Mouse (Mus musculus) MEL (cell line): ENCODE measurements around the gene Cmtr2.

Experiments
- CTCF ChIP-seq, 3 experiments: IDR thresholded peaks in 2 of 3; conservative IDR thresholded peaks in 1 of 3; 2 replicates each; pipeline ENCODE4 v1.5.1; 2011 to 2012; ENCODE audit warnings: low read length in 3 of 3, low read depth in 2 of 3, mild to moderate bottlenecking in 2 of 3, improper control_type of control experiment in 1 of 3, inconsistent platforms in 1 of 3, mixed read lengths in 1 of 3, moderate library complexity in 1 of 3; ENCODE audit not compliant: control insufficient read depth in 1 of 3, insufficient read depth in 1 of 3, poor library complexity in 1 of 3, severe bottlenecking in 1 of 3
- E2F4 ChIP-seq: IDR thresholded peaks from 2 replicates; pipeline ENCODE4 v1.6.1; 2011; ENCODE audit warnings: low read depth, low read length, improper control_type of control experiment, borderline replicate concordance
- EP300 ChIP-seq, 2 experiments: IDR thresholded peaks; 2 replicates each; pipeline ENCODE4 v1.6.1; 2011; ENCODE audit warnings: improper control_type of control experiment in 2 of 2, low read length in 2 of 2, low read depth in 1 of 2, mild to moderate bottlenecking in 1 of 2
- MAZ ChIP-seq: IDR thresholded peaks from 2 replicates; pipeline ENCODE4 v1.6.1; 2012; ENCODE audit warnings: low read depth, mild to moderate bottlenecking, inconsistent platforms, low read length, improper control_type of control experiment
- NELFE ChIP-seq: IDR thresholded peaks from 2 replicates; pipeline ENCODE4 v1.6.1; 2011; ENCODE audit warnings: low read depth, low read length, improper control_type of control experiment
- NRF1 ChIP-seq: IDR thresholded peaks from 2 replicates; pipeline ENCODE4 v1.6.1; 2014; ENCODE audit warnings: low read depth, mild to moderate bottlenecking, inconsistent platforms, low read length, improper control_type of control experiment, moderate library complexity; ENCODE audit not compliant: poor library complexity, insufficient read depth, severe bottlenecking
- POLR2A ChIP-seq, 2 experiments: IDR thresholded peaks; 2 replicates each; pipeline ENCODE4 v1.6.1; 2011 to 2012; ENCODE audit warnings: low read length in 2 of 2, mild to moderate bottlenecking in 2 of 2, control low read depth in 1 of 2, improper control_type of control experiment in 1 of 2, low read depth in 1 of 2, moderate library complexity in 1 of 2; ENCODE audit not compliant: control insufficient read depth in 1 of 2, insufficient read depth in 1 of 2, poor library complexity in 1 of 2
- SMC3 ChIP-seq: IDR thresholded peaks from 2 replicates; pipeline ENCODE4 v1.6.1; 2011; ENCODE audit warnings: low read depth, low read length, improper control_type of control experiment
- TAL1 ChIP-seq: IDR thresholded peaks from 2 replicates; pipeline ENCODE4 v1.6.1; 2012; ENCODE audit warnings: mild to moderate bottlenecking, inconsistent platforms, low read length, moderate library complexity, mixed read lengths

GRCm38 (mm10) chr8:110217198-110217597, 1.7 kb downstream of the Cmtr2 start:
- no peak for TF ChIP-seq NRF1
- no peak for TF ChIP-seq CTCF (IDR thresholded peaks at IDR 0.05 in 2 of 3, conservative IDR thresholded peaks at IDR 0.05 in 1 of 3; ENCODE audit: control insufficient read depth in 1 of 3, insufficient read depth in 1 of 3, low read depth in 2 of 3, low read length in 3 of 3, poor library complexity in 1 of 3, severe bottlenecking in 1 of 3)
- no peak for TF ChIP-seq NELFE
- TF ChIP-seq POLR2A (IDR thresholded peaks at IDR 0.05; ENCODE audit: control insufficient read depth in 1 of 2, insufficient read depth in 1 of 2, low read depth in 1 of 2, low read length in 2 of 2, poor library complexity in 1 of 2): no peak
- TF ChIP-seq EP300 (IDR thresholded peaks at IDR 0.05; ENCODE audit: low read depth in 1 of 2, low read length in 2 of 2): no peak
- TF ChIP-seq SMC3: no peak
- TF ChIP-seq E2F4: no peak
- no peak for TF ChIP-seq MAZ
- no peak for TF ChIP-seq TAL1
